Mouse (Mus musculus) liver (tissue): ENCODE measurements around the gene Med6.
"Not testable (repeated sequence)": the region's sequence is repeated elsewhere in the genome, so short reads cannot be mapped to it uniquely, and the experiment has no call there.

ENCODE experiments used
- DNase-seq: peaks from one replicate; pipeline ENCODE4 v3.0.0-alpha.2; 2020; ENCODE audit warnings: mixed read lengths

The Med6 gene

GRCm38 (mm10) chr12:81549286-81549685 is 45.5 kb downstream of the Med6 start:
- no peak for DNase-seq

- DNase-seq = no peak
These were observed 47.6 kb downstream of the Med6 start for GRCm38 (mm10) chr12:81547163-81547562.

- DNase-seq = no peak
These were observed 61.8 kb downstream of the Med6 start for GRCm38 (mm10) chr12:81533029-81533419.

GRCm38 (mm10) chr12:81532316-81533028 is 62.3 kb downstream of the Med6 start, which contains the start of the genes Gm20498 and Synj2bp:
TSS of gene Gm20498 (minus strand) at chr12:81532905.
TSS of gene Synj2bp (minus strand) at chr12:81532911.
- DNase-seq = peak; percentile 84

- DNase-seq = not testable (repeated sequence)
These were observed 64.2 kb downstream of the Med6 start for GRCm38 (mm10) chr12:81530587-81530986.
